Mouse (Mus musculus) thymus, adult 2 months (tissue): ENCODE results near the gene Igsf9b.

Source experiments
- CTCF ChIP-seq: fragments of 200-500 bp; IDR thresholded peaks from 2 replicates; pipeline ENCODE4 v1.5.1; 2012; ENCODE audit warnings: mild to moderate bottlenecking, control low read depth, low read length, moderate library complexity, borderline replicate concordance; ENCODE audit not compliant: control insufficient read depth, poor library complexity, insufficient read depth; ENCODE audit errors: extremely low read depth
- POLR2A ChIP-seq: fragments of 200-500 bp; IDR thresholded peaks from 2 replicates; pipeline ENCODE4 v1.6.1; 2012; ENCODE audit warnings: mild to moderate bottlenecking, low read length, control low read depth, moderate library complexity; ENCODE audit not compliant: control insufficient read depth, poor library complexity, insufficient read depth; ENCODE audit errors: extremely low read depth

DNA sequence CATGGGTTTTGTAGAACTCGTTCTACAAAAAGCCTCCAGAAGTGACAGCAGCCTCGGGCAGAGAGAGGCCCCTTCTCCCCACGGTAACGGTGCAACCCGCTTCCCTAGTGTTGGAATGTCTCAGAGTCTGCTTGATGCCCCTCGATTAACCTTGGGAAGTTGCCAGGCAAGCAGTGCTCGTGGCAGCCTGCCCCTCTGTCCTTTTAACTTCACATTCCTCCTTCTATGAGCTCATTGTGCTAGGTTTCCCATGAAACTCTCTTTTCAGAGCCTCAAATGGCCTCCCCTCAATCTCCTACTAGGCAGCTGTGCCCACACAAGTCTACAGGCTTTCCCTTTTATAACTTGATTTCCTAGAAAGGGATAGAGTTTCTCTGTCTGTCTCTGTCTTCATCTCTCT is 10.6 kb upstream of the Igsf9b start:
- TF ChIP-seq CTCF (no peak), POLR2A (no peak)
